Mouse (Mus musculus): ENCODE data around the gene Tirap. TPM values are rescaled to one million over a fixed set of nuclear protein-coding genes. Genes with fewer than 3 reads are reported as not detected.
"Not testable (repeated sequence)": the region's sequence is repeated elsewhere in the genome, so short reads cannot be mapped to it uniquely, and the experiment has no call there.

Tirap gene
- polyA plus RNA-seq, 1 experiment from 2014 or later = 11.8 TPM

DNA sequence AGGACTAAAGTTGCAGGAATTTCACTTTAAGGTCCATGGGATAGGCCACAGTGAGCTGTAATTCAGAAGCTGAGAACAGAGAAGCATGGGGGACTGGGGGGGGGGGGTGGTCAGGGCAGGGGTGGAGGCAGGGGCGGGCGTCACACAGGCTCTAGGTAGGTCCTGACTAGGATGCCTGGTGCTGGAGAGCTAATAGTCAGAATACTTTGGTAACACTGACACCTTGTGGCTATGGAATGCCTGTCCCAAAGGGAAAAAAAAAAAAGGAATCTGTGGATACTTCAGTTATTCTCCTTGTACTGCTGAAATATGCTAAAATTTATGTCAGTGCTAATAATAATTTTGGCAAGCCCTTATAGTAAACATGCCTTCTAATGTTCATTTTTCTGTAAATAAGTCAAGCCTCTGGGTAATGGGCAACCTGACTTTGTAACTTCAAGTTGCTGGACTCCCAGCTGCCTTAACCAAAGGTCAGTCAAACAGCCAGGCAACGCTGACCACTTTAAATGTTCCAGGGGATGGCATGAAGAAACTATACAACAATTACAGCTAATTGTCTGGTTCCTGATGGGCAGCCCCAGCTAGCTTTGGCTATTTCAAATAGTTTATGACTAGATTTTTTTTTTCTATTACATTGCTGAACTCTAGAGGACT, 33.8 kb downstream of the Tirap start:
- Histone ChIP-seq H3K9ac (no peak overlapping the region), H3K36me3 (peaks cover 22% of the 10 kb centered on the region), H3K9me3 (replicated peaks) (no peaks in the 10 kb centered on the region), H3K27me3 (replicated peaks) (no peaks in the 10 kb centered on the region), H3K4me2 (no peak overlapping the region), H3K4me3 (no peak overlapping the region), H3K27ac (ENCODE audit: poor library complexity, severe bottlenecking) (no peak overlapping the region), H3K4me1 (replicated peaks) (no peaks in the 10 kb centered on the region)
- WGBS = 29% methylated on average over 3 of the region's 3 CpGs
- peak; percentile 57; the same call in 1 of the 2 replicates for ATAC-seq (ENCODE audit: insufficient number of reproducible peaks, low FRiP score)

DNA sequence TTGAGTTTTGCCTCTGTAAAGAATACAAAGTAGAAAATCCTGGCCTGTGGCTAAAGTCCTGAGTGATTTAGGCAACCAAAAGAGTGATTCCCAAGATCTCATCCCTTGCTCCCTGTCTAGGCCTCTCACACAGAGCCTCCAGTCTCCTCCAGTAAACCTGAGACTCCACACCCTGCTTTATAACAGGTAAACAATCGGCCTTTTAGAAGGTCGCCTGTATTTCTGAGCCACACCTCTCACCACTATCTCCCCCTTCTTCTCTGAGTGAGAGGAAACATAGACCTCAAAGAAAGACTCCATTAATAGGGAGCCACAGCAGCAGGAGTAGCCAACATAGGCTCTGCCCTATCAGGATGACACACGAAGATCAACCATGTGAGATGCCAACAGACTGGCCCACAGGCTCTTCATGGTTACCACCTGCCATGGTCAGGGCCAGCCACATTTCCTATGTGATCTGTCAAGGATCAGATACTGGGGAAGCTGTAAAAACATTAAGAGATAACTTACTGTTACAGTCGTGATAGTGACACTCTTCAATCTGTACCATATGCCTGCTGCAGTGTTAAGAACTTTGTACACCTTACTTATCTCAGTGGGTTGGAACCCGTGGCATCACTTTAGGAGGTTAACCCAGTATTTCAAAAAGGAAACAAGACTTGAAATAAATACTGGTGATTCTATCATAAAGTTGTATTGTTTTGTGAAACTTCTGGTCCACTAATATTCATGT, 35.8 kb downstream of the Tirap start:
- Histone ChIP-seq H3K27me3 (replicated peaks) (no peaks in the 10 kb centered on the region), H3K36me3 (peaks cover 8% of the 10 kb centered on the region; the same call in 1 of the 2 replicates), H3K9me3 (replicated peaks) (no peaks in the 10 kb centered on the region), H3K4me3 (no peak overlapping the region), H3K9ac (no peak overlapping the region), H3K27ac (ENCODE audit: poor library complexity, severe bottlenecking) (no peak overlapping the region), H3K4me1 (replicated peaks) (0 out of 2 replicates have a peak, but pooled peaks cover 3% of the 10 kb centered on the region), H3K4me2 (no peak overlapping the region)
- ATAC-seq (ENCODE audit: insufficient number of reproducible peaks, low FRiP score) = no peak
- 62% methylated on average over 5 of the region's 5 CpGs for WGBS

GRCm38 (mm10) chr9:35163011-35163690, 36.9 kb downstream of the Tirap start:
- Histone ChIP-seq H3K27ac (ENCODE audit: poor library complexity, severe bottlenecking) (no peak overlapping the region), H3K36me3 (peaks cover 7% of the 10 kb centered on the region; the same call in 1 of the 2 replicates), H3K9me3 (replicated peaks) (no peaks in the 10 kb centered on the region), H3K4me2 (no peak overlapping the region), H3K4me3 (no peak overlapping the region), H3K9ac (no peak overlapping the region), H3K4me1 (replicated peaks) (0 out of 2 replicates have a peak, but pooled peaks cover 3% of the 10 kb centered on the region), H3K27me3 (replicated peaks) (no peaks in the 10 kb centered on the region)
- WGBS = 83% methylated on average over 11 of the region's 11 CpGs
- no peak for ATAC-seq (ENCODE audit: insufficient number of reproducible peaks, low FRiP score)

DNA sequence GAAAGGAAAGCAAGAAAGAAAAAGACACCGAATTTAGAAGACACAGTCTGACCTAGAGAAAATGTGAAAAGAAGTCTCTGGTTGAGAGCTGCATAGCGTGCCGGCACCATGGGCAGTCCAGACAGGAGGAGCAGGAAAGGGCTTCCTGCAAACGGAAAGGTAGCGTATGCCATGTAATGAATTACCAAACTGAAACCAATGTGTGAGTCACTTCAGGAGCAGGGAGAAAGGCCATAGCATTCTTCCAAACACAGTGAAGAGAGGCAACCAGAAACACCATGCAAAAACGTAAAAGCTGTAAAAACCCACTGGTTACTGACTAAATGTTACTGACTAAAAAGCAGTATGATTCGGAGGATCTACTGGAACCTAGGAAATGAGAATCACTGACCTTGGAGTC, 38.4 kb downstream of the Tirap start:
- H3K36me3 ChIP-seq = peaks cover 4% of the 10 kb centered on the region; the same call in 1 of the 2 replicates

GRCm38 (mm10) chr9:35160662-35161061, 39.4 kb downstream of the Tirap start:
- 59% methylated on average over 2 of the region's 2 CpGs for WGBS
- Histone ChIP-seq H3K27ac (ENCODE audit: poor library complexity, severe bottlenecking) (no peak overlapping the region), H3K4me1 (replicated peaks) (peaks cover 14% of the 10 kb centered on the region; the same call in 1 of the 2 replicates), H3K9me3 (replicated peaks) (no peaks in the 10 kb centered on the region), H3K4me2 (no peak overlapping the region), H3K9ac (no peak overlapping the region), H3K4me3 (no peak overlapping the region), H3K27me3 (replicated peaks) (no peaks in the 10 kb centered on the region), H3K36me3 (peaks cover 4% of the 10 kb centered on the region; the same call in 1 of the 2 replicates)
- ATAC-seq (ENCODE audit: insufficient number of reproducible peaks, low FRiP score) = no peak

More for the DNA sequence above, 38.4 kb downstream of the Tirap start:
- no peak overlapping the region for H3K4me3 ChIP-seq
- no peak overlapping the region for H3K27ac ChIP-seq (ENCODE audit: poor library complexity, severe bottlenecking)
- ATAC-seq (ENCODE audit: insufficient number of reproducible peaks, low FRiP score) = no peak
- H3K9ac ChIP-seq = no peak overlapping the region
- H3K4me1 ChIP-seq (replicated peaks) = peaks cover 4% of the 10 kb centered on the region; the same call in 1 of the 2 replicates
- H3K27me3 ChIP-seq (replicated peaks) = no peaks in the 10 kb centered on the region
- H3K4me2 ChIP-seq = no peak overlapping the region
- WGBS = 85% methylated on average over 7 of the region's 7 CpGs
- no peaks in the 10 kb centered on the region for H3K9me3 ChIP-seq (replicated peaks)

DNA sequence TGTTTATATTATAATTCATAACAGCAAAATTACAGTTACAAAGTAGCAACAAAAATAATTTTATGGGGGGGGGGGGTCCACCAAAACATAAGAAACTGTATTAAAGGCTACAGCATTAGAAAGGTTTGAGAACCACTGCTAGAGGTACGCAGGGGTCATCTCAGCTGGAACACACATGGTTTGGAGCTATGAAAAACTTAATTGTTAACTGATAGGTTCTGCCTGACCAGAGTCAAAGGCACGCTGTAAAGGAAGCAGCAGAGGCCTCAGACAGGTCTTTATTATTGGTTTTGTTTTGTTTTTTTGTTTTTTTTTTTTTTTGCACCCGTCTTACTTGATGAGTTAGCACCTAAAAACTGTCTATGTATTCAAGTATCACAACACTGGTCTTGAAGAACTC, 41.6 kb downstream of the Tirap start:
- Histone ChIP-seq H3K27ac (ENCODE audit: poor library complexity, severe bottlenecking) (no peak overlapping the region), H3K4me3 (no peak overlapping the region), H3K27me3 (replicated peaks) (no peaks in the 10 kb centered on the region), H3K36me3 (no peaks in the 10 kb centered on the region), H3K4me2 (no peak overlapping the region), H3K9ac (no peak overlapping the region), H3K4me1 (replicated peaks) (peaks cover 14% of the 10 kb centered on the region; the same call in 1 of the 2 replicates), H3K9me3 (replicated peaks) (no peaks in the 10 kb centered on the region)
- 87% methylated on average over 3 of the region's 3 CpGs for WGBS
- ATAC-seq (ENCODE audit: insufficient number of reproducible peaks, low FRiP score) = no peak

DNA sequence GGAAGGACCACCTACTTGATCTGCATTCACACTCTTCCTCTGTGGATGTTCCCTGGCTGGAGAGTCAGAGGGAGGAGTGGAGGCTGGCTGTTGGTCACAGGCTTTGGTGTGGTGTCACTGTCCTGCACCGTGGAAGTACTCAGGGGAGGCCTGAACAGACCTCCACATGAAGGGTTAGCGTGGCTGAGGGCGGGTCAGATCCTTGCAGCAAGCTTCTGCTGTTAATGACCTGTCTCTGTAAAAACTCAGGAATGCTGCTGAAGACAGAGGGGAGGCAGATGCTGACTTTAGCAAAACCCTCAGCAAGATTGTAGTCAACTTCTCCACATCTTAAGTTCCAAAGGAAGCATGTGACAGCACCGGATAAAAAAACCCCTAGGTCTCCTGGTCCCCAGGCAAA, 43.2 kb downstream of the Tirap start:
- Histone ChIP-seq H3K9me3 (replicated peaks) (no peaks in the 10 kb centered on the region), H3K4me1 (replicated peaks) (peaks cover 14% of the 10 kb centered on the region; the same call in 1 of the 2 replicates), H3K27ac (ENCODE audit: poor library complexity, severe bottlenecking) (no peak overlapping the region), H3K27me3 (replicated peaks) (no peaks in the 10 kb centered on the region), H3K9ac (no peak overlapping the region), H3K36me3 (no peaks in the 10 kb centered on the region), H3K4me2 (no peak overlapping the region), H3K4me3 (no peak overlapping the region)
- whole genome bisulfite sequencing = 78% methylated on average over 4 of the region's 4 CpGs
- ATAC-seq (ENCODE audit: insufficient number of reproducible peaks, low FRiP score) = no peak

DNA sequence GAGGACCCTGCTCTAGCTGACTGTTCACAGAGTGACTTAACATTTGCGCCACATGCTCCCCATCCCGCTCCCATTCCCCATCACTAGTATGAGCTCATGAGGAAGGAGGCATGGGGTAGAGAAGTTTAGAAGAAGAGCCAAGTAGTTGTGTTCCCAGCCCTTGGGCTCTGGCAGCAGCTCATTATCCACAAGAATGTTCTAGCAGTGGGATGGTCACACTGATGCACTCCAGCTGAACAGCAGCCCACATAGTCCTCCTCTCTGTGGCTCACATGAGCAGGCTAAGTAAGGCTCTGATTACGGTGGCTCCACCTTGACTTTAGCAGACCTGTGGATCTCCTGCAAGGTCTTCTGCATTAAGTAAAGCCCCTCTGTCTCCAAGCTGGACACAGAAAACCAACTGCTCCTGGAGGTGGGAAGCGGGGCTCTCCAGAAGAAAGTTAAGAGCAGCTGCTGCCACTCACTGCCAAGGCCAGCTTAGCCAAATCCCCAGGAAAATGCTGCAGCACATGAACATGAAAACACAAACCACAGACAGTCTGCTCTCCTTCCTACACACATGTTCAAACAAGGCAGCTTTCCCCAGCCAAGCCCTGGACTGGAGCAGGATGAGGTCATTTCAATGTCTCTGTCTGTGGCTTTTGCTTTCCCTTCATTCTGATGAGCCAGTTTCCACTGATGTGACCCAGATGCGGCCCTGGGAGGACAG, 43.9 kb downstream of the Tirap start:
- Histone ChIP-seq H3K4me2 (no peak overlapping the region), H3K27ac (ENCODE audit: poor library complexity, severe bottlenecking) (no peak overlapping the region), H3K4me3 (no peak overlapping the region), H3K4me1 (replicated peaks) (peaks cover 14% of the 10 kb centered on the region; the same call in 1 of the 2 replicates), H3K9me3 (replicated peaks) (no peaks in the 10 kb centered on the region), H3K9ac (no peak overlapping the region), H3K27me3 (replicated peaks) (no peaks in the 10 kb centered on the region), H3K36me3 (no peaks in the 10 kb centered on the region)
- WGBS = 83% methylated on average over 5 of the region's 5 CpGs
- no peak for ATAC-seq (ENCODE audit: insufficient number of reproducible peaks, low FRiP score)

DNA sequence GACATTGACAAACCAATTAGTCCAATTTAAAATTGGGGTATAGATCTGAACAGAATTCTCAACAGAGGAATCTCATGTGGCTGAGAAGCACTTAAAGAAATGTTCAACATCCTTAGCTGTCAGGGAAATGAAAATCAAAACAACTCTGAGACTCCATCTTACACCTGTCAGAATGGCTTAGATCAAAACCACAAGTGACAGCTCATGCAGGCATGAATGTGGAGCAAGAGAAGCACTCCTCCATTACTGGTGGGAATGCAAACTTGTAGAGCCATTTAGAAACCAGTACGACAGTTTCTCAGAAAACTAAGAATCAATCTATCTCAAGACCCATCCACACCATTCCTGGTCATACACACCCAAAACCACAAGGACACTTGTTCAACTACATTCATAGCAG, 47.2 kb downstream of the Tirap start:
- no peak overlapping the region for H3K4me2 ChIP-seq
- H3K27ac ChIP-seq (ENCODE audit: poor library complexity, severe bottlenecking) = no peak overlapping the region
- no peaks in the 10 kb centered on the region for H3K9me3 ChIP-seq (replicated peaks)
- no peak for ATAC-seq (ENCODE audit: insufficient number of reproducible peaks, low FRiP score)
- H3K9ac ChIP-seq = no peak overlapping the region
- H3K36me3 ChIP-seq = no peaks in the 10 kb centered on the region
- H3K4me3 ChIP-seq = no peak overlapping the region
- peaks cover 10% of the 10 kb centered on the region; the same call in 1 of the 2 replicates for H3K4me1 ChIP-seq (replicated peaks)
- 84% methylated on average over 1 of the region's 1 CpGs for WGBS
- no peaks in the 10 kb centered on the region for H3K27me3 ChIP-seq (replicated peaks)

DNA sequence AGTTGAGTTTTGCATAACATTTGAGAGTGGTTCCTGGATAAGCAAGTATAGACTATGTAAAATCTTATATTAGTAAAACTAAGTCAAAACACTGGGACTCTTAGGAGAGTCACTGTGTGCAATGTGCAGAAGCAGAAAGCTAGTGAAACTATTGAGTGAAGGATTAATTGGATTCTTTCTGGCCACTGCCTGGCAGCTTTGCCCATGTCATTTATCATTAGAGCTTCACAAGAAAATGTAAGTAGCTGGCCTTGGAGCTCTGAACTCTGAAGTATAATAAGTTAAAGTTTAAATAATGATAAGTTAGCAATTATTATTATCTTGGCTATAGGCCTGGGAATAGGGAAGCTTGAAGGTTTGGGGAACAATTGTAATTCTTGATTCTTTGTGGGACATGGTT, 51.3 kb downstream of the Tirap start:
- H3K4me2 ChIP-seq; H3K27ac ChIP-seq (ENCODE audit: poor library complexity, severe bottlenecking); H3K27me3 ChIP-seq (replicated peaks); H3K9me3 ChIP-seq (replicated peaks); H3K9ac ChIP-seq; ATAC-seq (ENCODE audit: insufficient number of reproducible peaks, low FRiP score); H3K4me1 ChIP-seq (replicated peaks); H3K4me3 ChIP-seq; H3K36me3 ChIP-seq: not testable (repeated sequence)

DNA sequence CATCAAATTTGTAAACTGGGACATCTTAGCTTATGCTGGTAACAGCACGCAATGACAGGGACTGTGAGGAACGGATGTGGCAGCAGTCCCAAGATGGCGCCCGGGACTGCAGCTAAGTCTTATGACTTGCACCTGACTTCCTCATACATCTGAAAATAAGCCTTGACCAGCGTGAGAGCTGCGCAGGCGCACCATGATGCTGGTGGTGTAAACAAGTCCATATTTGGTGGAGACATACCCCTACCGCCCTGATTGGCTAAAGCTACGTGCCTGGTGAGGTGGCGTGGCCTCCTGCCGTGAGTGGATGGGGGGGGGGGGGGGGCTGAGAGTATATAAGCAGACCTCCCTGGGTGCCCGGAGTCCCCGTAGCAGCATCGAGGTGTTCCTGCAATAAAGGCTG, 52.8 kb downstream of the Tirap start:
- H3K36me3 ChIP-seq; H3K9me3 ChIP-seq (replicated peaks); H3K9ac ChIP-seq; H3K4me1 ChIP-seq (replicated peaks); ATAC-seq (ENCODE audit: insufficient number of reproducible peaks, low FRiP score); H3K27me3 ChIP-seq (replicated peaks); H3K4me3 ChIP-seq; H3K27ac ChIP-seq (ENCODE audit: poor library complexity, severe bottlenecking); H3K4me2 ChIP-seq: not testable (repeated sequence)
- WGBS = 93% methylated on average over 14 of the region's 14 CpGs

Data from heart, embryonic 12.5 days (tissue).